17 mouse cellular contexts compared by ENCODE assay signal in the genomic region with DNA sequence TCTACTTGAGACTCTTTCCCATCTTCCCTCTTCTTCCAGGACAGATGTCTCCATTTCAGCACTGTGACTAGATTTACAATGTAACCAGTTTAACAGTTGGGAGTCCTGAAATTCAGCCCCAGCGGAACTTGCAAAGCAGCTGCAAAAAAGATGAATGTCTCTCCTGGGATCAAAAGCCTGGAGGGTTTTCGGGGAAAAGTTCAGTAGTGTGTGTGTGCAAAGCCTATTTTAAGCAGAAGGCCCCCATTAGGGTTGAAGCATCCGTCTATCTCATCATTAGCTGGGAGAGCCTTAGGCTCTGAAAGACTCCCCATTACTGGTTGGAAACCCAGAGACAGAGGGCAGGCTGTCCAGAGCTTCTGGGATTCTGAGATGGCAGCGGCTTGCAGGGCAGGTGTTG. TPM values are rescaled to one million over a fixed set of nuclear protein-coding genes. Genes with fewer than 3 reads are reported as not detected.
A peak's percentile ranks its signal among the peaks of the same experiment; 100 is the strongest.
DNase-seq lines count a peak whose midpoint lies in the region; ATAC-seq lines count a peak whose summit lies in the region.
"Had no signal": no experiment of that assay in that cellular context is flagged by ENCODE, and none has a peak within 500 bp of the region (broad histone marks: within the 10 kb centered on the region; RNA-seq: fewer than 3 reads in every experiment).

No protein-coding gene starts in this region.

- 36% methylated on average over 4 of the region's 4 CpGs for WGBS in limb, embryonic 12.5 days
- 44% methylated on average over 4 of the region's 4 CpGs for WGBS in limb, embryonic 10.5 days
- 35% methylated on average over 4 of the region's 4 CpGs for WGBS in limb, embryonic 13.5 days

- H3K4me1 ChIP-seq in limb, embryonic 12.5 days (replicated peaks), result peaks cover 17% of the 10 kb centered on the region
- H3K4me1 ChIP-seq in limb, embryonic 10.5 days, result peaks cover 15% of the 10 kb centered on the region; the same call in 1 of the 2 replicates
- H3K4me1 ChIP-seq in limb, embryonic 13.5 days, result peaks cover 25% of the 10 kb centered on the region
- H3K4me1 ChIP-seq: hindbrain, embryonic 10.5 days had no signal

- no peak overlapping the region; the same call in 1 of the 2 replicates for H3K4me2 ChIP-seq in limb, embryonic 12.5 days
- H3K4me2 ChIP-seq in limb, embryonic 13.5 days (replicated peaks), result peak overlapping the region; percentile 19; the same call in 1 of the 2 replicates

- intact Hi-C loops in gastrocnemius, postnatal 36 days (cut with DNase I), result no loop called here
- intact Hi-C loops in heart, postnatal 14 days (cut with DNase I), result no loop called here

- H3K36me3 ChIP-seq in limb, embryonic 12.5 days, result no peaks in the 10 kb centered on the region
- no peaks in the 10 kb centered on the region for H3K36me3 ChIP-seq in limb, embryonic 10.5 days
- H3K36me3 ChIP-seq in limb, embryonic 13.5 days, result no peaks in the 10 kb centered on the region
- H3K36me3 ChIP-seq: hindbrain, embryonic 10.5 days had no signal

- ATAC-seq in limb, embryonic 12.5 days (ENCODE audit: insufficient number of reproducible peaks, insufficient read depth, low FRiP score, low TSS enrichment, low read depth), result no peak
- no peak for ATAC-seq in limb, embryonic 13.5 days (ENCODE audit: low FRiP score, low read depth)
- ATAC-seq: activated CD4-positive, CD25-positive, alpha-beta regulatory T cell, adult 4 months had no signal

- H3K4me3 ChIP-seq in limb, embryonic 12.5 days (replicated peaks), result no peak overlapping the region
- no peak overlapping the region for H3K4me3 ChIP-seq in limb, embryonic 10.5 days
- H3K4me3 ChIP-seq in limb, embryonic 13.5 days, result no peak overlapping the region
- H3K4me3 ChIP-seq: hindbrain, embryonic 10.5 days had no signal

- H3K9me3 ChIP-seq in limb, embryonic 12.5 days, result no peaks in the 10 kb centered on the region
- no peaks in the 10 kb centered on the region for H3K9me3 ChIP-seq in limb, embryonic 10.5 days (replicated peaks)
- no peaks in the 10 kb centered on the region for H3K9me3 ChIP-seq in limb, embryonic 13.5 days
- H3K9me3 ChIP-seq: hindbrain, embryonic 10.5 days had no signal

- H3K27ac ChIP-seq in limb, embryonic 12.5 days, result peak overlapping the region; percentile 62
- H3K27ac ChIP-seq in limb, embryonic 10.5 days, result no peak overlapping the region
- 0 out of 2 replicates have a peak overlapping the region, but pooled peaks have one; percentile 22 for H3K27ac ChIP-seq in limb, embryonic 13.5 days
- H3K27ac ChIP-seq: hindbrain, embryonic 10.5 days had no signal

- peak; percentile 5 for DNase-seq in gastrocnemius, adult 18-20 months (ENCODE audit: low spot score)
- DNase-seq in gastrocnemius, postnatal 36 days, result no peak
- DNase-seq in limb, embryonic 10.5 days (ENCODE audit: low spot score), result no peak
- peak; percentile 11 for DNase-seq in skeletal muscle tissue, adult 2 months (ENCODE audit: low read depth, low spot score)
- no peak for DNase-seq in urinary bladder, adult 18-20 months (ENCODE audit: low spot score in 2 of 2)
- DNase-seq in heart, postnatal 14 days, result no peak
- DNase-seq: cerebellum, postnatal 10 days; lung, adult 18-20 months; thymus, adult 18-20 months had no signal

- no peak overlapping the region for H3K9ac ChIP-seq in limb, embryonic 12.5 days (replicated peaks)
- no peak overlapping the region for H3K9ac ChIP-seq in limb, embryonic 13.5 days

- H3K27me3 ChIP-seq in limb, embryonic 12.5 days, result no peaks in the 10 kb centered on the region
- 0 out of 2 replicates have a peak, but pooled peaks cover 3% of the 10 kb centered on the region for H3K27me3 ChIP-seq in limb, embryonic 10.5 days (ENCODE audit: low read depth, poor library complexity, severe bottlenecking)
- no peaks in the 10 kb centered on the region for H3K27me3 ChIP-seq in limb, embryonic 13.5 days

RNA-seq across cellular contexts. Expression of a gene that starts 2.7 kb away (rescaled TPM):
- total RNA-seq in gastrocnemius, adult 18-20 months (2021), result not detected
- not detected for total RNA-seq in gastrocnemius, postnatal 36 days (2021)
- not detected in 2 replicates for polyA plus RNA-seq in limb, embryonic 12.5 days (2016; fragmentation: Nextera tagmentation; extraction: Ambion mirVana)
- polyA plus RNA-seq in limb, embryonic 10.5 days (2016; fragmentation: Nextera tagmentation; extraction: Ambion mirVana), result not detected in 2 replicates
- not detected in 2 replicates for polyA plus RNA-seq in limb, embryonic 13.5 days (2015; fragmentation: Nextera tagmentation; extraction: Ambion mirVana)
- total RNA-seq in heart, postnatal 14 days (2021), result not detected
- total RNA-seq: granulocyte monocyte progenitor cell, adult 5-6 weeks; left cerebral cortex, postnatal 25 days; MEL had no signal
- polyA plus RNA-seq: activated CD4-positive, CD25-positive, alpha-beta regulatory T cell, adult 4 months; C2C12; hindbrain, embryonic 10.5 days had no signal

RNA-seq across cellular contexts. Expression of a gene that starts 37.2 kb away (rescaled TPM):
- total RNA-seq in gastrocnemius, adult 18-20 months (2021), result under 1 TPM in 1 of 2 experiments, not detected in 1; 0.09 TPM
- total RNA-seq in gastrocnemius, postnatal 36 days (2021), result under 1 TPM in 1 of 2 experiments, not detected in 1; 0.15 TPM
- 0.49 and 0.82 TPM in 2 replicates for polyA plus RNA-seq in limb, embryonic 12.5 days (2016; fragmentation: Nextera tagmentation; extraction: Ambion mirVana)
- 5.6 and 6.6 TPM in 2 replicates for polyA plus RNA-seq in limb, embryonic 10.5 days (2016; fragmentation: Nextera tagmentation; extraction: Ambion mirVana)
- polyA plus RNA-seq in limb, embryonic 13.5 days (2015; fragmentation: Nextera tagmentation; extraction: Ambion mirVana), result 0.64 TPM in 2 replicates
- 10 to 100 TPM; 13.0 to 13.8 TPM for total RNA-seq in heart, postnatal 14 days (2021)
- total RNA-seq: granulocyte monocyte progenitor cell, adult 5-6 weeks; MEL had no signal
- polyA plus RNA-seq: activated CD4-positive, CD25-positive, alpha-beta regulatory T cell, adult 4 months; C2C12 had no signal

Comparison
In these comparisons a context has a peak if more than half of its experiments do, and no peak if none do; other contexts are left out.
1. DNase-seq: peak in gastrocnemius, adult 18-20 months (single experiment) and skeletal muscle tissue, adult 2 months (single experiment); none in gastrocnemius, postnatal 36 days (0 of 2), limb, embryonic 10.5 days (single experiment), urinary bladder, adult 18-20 months (0 of 2) and heart, postnatal 14 days (0 of 2).
2. RNA of a gene that starts 37.2 kb away (total RNA-seq): 13.0 to 13.8 TPM in heart, postnatal 14 days; 0.15 TPM in gastrocnemius, postnatal 36 days and 0.09 TPM in gastrocnemius, adult 18-20 months; every median in the first group is over 10 times any median in the second.